Mouse (Mus musculus): ENCODE results near the gene Negr1.

DNA sequence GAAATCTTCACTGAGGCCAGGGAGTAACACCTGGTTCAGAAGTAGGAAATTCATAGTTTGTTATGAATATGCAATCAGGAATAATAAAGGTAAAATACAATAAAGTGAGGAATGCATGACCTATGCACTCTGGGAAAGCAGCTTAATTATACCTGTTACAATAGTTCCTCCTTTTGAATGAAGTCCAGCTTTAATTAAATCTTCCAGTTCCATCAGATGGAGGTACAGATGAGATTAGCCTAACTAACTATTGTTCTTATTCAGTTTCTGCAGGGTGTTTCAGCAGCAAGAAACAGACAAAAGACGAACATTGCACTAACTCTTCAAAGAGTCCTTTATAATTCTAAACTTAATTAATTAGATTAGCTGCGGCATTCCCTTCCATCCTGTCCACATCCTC is 787.9 kb downstream of the Negr1 start:
- TF ChIP-seq CTCF (conservative IDR thresholded peaks at IDR 0.05; ENCODE audit: insufficient read depth, insufficient read length, low read depth, low read length) (no peak), POLR2A (IDR thresholded peaks at IDR 0.05; ENCODE audit: low read depth, low read length) (no peak)

All from kidney, adult 2 months (tissue).